Mouse (Mus musculus) kidney, adult 2 months (tissue): ENCODE measurements around the gene Gpr88.

ENCODE experiments used
- CTCF ChIP-seq: fragments of 200-500 bp; conservative IDR thresholded peaks from 2 replicates; pipeline ENCODE4 v1.5.1; 2011; ENCODE audit warnings: low read depth, mild to moderate bottlenecking, control low read depth, low read length, moderate library complexity, mixed read lengths; ENCODE audit not compliant: insufficient read depth, insufficient read length
- POLR2A ChIP-seq: fragments of 200-500 bp; IDR thresholded peaks from one replicate; pipeline ENCODE4 v1.6.1; 2011; ENCODE audit warnings: low read depth, low read length, control low read depth

GRCm38 (mm10) chr3:116211639-116212038, 41.7 kb downstream of the Gpr88 start:
- TF ChIP-seq CTCF (no peak), POLR2A (no peak)
